Mouse (Mus musculus): ENCODE measurements around the gene Tbc1d22a.
"Not testable (repeated sequence)": the region's sequence is repeated elsewhere in the genome, so short reads cannot be mapped to it uniquely, and the experiment has no call there.

Gene Tbc1d22a

DNA sequence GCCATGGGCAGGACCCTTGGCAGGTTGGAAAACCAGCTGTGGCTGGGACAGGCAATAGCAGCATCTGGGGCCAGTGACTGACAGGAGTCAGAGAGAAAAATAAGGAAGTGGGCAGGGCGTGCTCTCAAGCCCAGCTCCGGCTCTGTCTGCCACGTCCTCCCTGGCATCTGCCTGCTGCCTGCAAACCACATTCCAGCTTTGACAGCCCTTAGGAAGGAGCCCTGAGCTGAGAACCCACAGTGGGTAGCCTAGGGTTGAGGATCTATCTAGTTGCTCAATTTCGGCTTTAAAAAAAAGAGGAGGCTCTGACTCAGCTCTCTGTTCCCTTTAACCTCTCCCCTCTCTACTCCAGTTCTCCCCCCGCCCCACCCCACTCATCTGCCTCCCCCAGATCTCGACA, 11.6 kb upstream of the Tbc1d22a start:
- DNase-seq (ENCODE audit: extremely low spot score, low spot score), result no peak

DNA sequence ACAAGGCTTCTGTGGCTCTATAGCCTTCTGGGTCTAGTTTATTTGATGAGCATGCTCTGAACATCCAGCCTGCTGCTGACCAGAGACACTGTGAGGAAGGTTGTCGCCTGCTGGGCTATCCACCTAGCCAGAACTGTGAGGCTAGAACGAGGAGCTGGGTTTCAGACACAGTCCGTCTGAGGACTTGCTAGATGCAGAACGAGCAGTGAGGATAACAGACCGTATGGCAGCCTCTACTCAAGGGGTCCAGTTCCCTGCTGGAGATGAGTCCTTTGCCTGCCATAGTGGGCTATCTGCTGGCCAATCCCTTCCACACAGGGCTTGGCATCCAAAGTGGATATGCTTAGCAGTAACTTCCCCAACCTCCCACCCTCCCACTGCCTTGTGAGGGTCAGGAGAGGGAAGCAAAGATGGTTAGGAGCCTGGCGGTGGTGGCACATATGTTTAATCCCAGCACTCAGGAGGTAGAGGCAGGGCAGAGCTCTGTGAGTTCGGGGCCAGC, 10.9 kb upstream of the Tbc1d22a start:
- DNase-seq (ENCODE audit: extremely low spot score, low spot score), result no peak

DNA sequence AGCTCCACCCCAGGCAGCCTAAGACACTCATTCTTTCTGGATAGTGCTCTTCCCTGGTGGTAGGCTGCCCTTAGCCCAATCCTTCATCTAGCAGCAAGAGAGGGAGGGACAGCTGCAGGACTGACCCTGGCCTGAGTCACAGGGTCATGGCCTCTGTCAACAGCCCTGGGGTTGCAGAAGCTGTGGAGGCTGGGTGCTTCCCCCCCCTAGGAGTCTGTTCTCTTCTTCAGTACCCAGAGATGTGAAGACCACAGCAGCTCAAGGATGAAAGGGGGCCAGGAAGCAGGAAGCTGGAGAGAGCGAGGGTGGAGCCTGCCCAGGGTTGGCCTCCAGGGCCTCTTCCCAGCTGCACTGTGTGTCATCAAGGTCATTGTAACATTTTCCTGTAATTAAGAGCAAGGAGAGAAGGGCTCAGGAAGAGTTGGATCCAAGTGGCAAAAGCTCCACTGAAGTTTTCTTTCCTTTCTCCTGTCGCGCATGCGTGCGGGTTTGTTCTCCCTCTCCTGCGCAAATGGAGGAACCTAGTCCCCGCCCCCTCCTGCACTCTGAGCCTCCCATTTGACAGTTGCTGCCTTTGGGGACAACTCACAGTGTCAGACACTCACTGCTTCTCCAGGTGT, 10.2 kb upstream of the Tbc1d22a start:
- no peak for DNase-seq (ENCODE audit: extremely low spot score, low spot score)

DNA sequence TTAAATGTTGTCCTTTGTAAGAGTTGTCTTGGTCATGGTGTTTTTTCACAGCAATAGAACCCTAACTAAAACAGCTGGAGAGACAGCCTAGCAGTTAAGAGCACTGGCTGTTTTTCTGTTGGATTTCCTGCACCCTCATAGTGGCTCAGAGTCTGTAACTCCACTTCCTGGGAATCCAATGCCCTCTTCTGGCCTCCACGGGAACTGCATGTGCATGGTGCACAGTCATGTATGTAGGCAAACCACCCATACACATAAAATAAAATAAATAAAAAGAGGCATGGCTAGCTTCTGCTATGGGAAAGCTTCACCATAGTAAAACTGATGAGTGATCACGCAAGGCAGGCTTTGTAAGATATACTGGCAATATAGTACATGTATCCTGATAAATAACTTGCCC, 9.0 kb upstream of the Tbc1d22a start:
- DNase-seq (ENCODE audit: extremely low spot score, low spot score), result no peak

DNA sequence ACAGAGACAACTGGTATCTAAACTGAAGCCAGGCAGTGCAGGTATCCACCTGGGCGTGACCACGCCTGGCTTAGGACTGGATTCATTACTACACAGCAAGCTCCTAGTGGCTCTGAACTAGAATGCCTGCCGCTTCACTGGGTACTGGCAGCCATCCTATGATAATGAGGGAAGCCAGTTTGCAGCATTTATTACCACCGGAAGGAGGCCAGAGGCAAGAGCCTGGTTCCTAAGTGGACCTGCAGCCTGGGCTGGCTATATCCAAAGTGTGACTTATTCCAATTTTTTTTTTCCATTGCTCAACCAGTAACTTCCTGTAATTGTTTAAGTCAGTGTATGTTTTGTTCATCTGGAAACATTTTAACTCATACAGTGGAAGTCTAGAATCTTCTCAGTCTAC, 7.9 kb upstream of the Tbc1d22a start:
- no peak for DNase-seq (ENCODE audit: extremely low spot score, low spot score)

DNA sequence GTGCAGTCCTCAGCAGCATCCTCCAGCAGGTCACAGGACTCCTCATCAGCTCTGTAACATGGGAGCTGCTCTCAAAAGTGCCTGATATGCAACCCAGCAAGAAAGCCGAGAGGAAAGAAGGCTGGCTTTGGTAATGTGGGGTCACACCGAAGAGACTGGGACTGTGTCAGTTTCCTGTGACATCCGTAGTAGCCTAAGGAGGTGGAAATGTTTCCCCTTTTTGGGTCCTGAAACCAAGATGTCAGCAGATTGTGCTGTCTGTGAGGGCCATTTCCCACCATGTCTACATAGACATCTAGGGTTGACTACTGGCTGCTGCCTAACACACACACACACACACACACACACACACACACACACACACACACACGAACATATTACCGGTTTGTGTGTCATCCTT, 2.1 kb upstream of the Tbc1d22a start:
- not testable (repeated sequence) for DNase-seq (ENCODE audit: extremely low spot score, low spot score)

DNA sequence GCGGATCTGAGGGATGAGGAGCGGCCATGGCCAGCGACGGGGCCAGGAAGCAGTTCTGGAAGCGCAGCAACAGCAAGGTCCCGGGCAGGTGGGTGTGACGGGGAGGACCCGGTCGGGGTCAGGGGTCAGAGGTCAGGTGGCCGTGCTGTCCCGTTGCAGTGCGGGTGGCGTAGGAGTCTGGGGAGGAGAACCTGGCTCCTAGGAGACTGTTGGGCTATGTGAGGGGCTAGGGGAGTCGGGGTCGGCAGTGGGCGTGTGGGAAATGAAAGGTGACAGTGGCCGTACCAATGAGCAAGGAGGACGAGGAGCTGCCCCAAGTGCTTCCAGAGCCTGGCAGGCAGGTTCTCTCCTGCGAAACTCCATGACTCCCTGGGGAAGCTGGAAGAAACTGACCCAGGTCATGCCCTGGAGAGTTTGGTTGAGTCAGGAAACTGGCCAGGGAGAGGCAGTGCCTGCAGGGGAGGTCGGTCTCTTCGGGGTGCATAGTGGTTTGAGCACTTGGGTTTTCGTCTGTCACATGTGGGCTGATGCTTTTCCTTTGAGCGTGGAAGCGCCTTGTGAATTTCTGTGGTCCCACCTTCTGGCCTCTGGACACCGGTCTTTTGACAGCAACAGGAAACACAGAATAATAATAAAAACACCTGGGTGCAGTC, 416 bp downstream of the Tbc1d22a start:
- DNase-seq (ENCODE audit: extremely low spot score, low spot score), result no peak

DNA sequence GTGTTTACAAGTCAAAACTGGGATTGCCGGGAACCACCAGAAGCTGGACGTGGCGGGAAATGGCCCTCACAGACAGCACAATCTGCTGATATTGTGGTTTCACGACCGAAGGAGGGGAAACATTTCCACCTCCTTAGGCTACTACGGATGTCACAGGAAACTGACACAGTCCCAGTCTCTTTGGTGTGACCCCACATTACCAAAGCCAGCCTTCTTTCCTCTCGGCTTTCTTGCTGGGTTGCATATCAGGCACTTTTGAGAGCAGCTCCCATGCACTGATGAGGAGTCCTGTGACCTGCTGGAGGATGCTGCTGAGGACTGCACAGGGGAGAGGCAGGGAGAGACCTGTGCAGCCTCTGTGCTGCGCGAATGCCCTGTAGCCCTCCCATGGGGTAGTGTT, 2.4 kb downstream of the Tbc1d22a start:
- not testable (repeated sequence) for DNase-seq (ENCODE audit: extremely low spot score, low spot score)

DNA sequence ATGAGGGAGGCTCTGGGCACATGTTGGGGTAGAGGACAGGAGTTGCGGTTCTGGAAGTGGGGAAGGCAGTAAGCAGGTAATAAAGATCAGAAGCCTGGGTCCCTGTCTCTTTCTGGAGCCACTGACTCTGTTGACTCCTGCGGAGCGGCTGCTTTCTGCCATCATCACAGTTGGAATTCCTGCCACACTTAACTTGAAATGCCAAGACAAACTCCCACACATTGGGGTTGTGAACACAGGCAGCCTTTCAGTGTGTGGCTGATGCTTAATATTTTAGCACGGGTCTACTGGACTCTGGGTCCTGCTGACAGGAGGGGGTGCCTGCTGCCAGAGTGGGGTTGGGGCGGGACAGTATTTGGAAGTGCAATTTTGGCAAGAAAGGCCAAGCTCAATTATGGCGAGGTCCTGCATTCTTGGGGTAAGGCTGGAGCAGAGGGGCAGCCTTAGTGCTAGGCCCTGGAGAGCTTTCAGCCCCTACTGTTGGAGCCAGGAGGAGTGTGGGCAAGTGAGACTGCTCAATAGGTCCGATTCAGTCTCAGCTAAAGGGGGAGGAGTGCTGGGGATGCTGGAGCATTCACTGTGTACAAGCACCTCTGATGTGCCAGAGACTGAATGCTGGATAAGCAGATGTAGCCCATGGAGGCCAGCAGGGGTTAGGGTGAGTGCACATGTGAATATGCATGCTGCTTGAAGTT, 5.4 kb downstream of the Tbc1d22a start:
- DNase-seq (ENCODE audit: extremely low spot score, low spot score), result no peak

DNA sequence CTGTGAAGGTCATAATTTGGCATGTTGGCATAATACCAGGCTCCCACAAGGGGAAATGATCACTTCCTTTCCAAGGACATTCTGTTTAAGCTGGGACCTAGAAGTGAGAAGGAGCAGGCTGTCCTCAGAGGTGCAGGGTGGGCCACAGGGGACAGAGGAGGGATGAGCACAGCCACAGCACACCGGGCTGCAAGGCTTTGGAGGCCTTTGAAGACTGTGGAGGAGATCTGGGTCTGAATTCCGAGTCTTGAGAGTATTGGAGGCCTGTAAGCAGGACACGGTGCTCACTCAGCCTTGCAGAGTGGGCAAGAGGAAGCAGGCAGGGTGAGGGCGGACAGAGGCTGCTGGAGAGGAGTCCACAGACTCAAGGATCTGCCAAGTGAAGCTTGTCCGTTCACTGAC, 6.0 kb downstream of the Tbc1d22a start:
- DNase-seq (ENCODE audit: extremely low spot score, low spot score), result no peak

DNA sequence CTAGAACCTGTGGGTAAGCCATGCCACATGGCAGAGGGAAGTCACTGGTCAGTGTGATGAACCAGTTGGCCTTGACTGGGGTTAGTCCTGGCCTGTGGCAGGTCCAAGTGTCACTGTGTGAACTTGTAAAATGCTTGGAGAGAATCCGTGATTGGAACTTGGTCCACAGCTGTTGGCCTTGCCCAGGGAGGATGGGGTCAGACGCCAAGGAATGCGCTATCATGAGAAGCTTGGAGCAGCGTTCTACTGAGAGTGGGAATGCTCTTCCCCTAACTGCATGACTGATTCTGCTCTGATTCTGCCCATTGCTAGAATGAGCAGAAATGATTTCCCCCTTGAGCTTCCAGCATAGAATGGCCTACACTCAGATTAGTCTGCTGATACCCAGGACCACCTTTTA, 6.5 kb downstream of the Tbc1d22a start:
- no peak for DNase-seq (ENCODE audit: extremely low spot score, low spot score)

DNA sequence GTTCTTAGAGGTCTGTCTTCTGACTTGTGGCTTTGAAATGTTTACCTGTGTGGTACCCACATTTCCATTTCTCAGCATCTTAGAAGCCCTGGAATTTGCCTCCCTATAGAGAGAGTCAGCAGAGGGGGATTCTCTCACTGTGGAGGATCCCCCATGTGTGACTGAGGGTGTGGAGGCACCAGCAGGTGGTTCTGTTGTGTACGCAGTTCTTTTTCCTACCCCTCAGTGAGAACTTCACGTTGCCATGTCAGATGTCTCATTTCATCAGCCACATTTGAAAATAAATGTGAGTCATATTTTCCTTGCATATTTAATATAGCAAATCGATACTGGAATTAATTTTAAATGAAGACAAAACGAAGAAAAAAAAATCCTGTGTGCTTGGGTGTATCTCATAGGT, 7.1 kb downstream of the Tbc1d22a start:
- no peak for DNase-seq (ENCODE audit: extremely low spot score, low spot score)

DNA sequence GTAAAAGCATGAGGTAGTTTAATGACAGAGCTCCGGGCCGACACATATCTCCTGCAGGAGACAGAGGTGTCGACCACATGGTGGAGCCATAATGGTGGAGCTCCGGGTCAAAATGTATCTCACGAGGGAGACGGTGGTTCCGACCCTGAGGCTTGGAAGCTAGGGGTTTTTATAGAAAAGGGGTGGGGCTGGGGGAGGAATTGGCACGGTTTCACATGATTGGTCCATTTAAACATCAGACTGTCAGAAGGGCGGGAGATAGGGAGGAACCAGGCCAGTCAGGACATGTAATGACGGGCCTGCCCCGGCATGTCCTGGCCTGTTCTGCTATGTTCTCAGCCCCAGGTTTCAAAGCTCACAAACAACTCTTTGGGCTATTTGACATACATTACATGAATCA, 7.6 kb downstream of the Tbc1d22a start:
- DNase-seq (ENCODE audit: extremely low spot score, low spot score), result not testable (repeated sequence)

DNA sequence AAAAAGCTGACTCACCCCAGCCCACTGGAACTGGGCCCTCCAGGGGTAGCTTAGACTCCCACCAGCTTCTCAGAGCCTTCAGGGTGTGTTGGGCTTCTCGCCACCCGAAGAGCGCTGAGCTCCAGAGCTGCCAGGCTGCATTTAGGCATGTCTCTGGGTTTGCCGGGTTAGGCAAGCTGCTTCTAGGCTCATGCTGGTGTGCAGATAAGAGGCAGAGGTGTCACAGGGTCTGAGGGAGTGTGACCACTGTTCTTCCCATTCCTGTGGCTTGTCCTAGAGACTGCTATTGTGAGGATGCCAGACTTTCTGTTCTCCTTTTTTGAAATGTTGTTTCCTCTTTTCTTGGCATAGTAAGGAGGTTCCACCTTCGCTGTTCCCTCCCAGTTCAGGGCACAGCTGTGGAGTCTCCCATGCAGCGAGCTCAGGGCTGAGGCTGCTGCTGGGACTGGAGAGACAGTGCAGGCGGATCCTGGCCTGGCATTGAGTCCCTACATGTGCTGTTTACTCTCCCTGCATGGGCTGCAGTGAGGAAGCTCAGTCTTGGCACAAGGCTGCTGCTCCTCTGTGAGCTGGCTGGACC, 10.8 kb downstream of the Tbc1d22a start:
- no peak for DNase-seq (ENCODE audit: extremely low spot score, low spot score)

DNA sequence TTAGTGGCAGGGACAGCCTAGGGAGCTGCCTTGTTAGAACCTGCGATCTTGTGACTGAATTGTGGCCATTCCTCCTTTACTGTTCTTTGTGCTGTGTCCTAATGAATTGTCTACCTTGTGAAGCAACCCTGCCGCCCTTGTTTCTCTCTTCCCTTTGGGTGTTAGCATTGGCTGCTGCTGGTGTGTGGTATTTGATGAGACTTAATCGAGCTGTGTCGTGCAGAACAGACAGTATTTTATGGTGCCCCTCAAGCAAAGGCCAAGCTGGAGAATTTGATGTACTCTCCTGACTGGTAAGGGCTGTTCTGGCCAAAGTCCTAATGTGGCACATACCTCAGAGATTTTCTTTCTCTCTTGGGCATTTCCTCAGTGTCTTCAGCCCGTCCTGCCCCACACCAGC, 12.0 kb downstream of the Tbc1d22a start:
- no peak for DNase-seq (ENCODE audit: extremely low spot score, low spot score)

DNA sequence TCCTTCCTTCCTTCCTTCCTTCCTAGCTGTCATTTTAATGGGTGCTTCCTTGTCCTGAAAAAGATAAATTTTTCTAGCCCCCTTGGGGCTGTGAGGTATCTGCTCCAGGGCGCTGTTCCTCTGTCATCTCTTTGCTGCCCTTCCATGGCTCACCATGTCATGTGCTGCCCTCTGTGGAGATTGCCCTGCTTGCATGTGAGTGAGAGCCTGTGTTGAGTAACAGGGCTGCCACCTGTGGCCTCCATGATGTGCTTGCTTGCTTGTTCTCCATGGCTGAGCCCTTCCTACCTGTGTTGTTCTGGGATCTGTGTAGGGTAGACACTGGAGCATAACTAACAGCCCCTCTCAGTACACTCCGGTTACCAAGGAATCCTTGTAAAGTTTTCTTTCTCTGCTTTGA, 12.7 kb downstream of the Tbc1d22a start:
- no peak for DNase-seq (ENCODE audit: extremely low spot score, low spot score)

DNA sequence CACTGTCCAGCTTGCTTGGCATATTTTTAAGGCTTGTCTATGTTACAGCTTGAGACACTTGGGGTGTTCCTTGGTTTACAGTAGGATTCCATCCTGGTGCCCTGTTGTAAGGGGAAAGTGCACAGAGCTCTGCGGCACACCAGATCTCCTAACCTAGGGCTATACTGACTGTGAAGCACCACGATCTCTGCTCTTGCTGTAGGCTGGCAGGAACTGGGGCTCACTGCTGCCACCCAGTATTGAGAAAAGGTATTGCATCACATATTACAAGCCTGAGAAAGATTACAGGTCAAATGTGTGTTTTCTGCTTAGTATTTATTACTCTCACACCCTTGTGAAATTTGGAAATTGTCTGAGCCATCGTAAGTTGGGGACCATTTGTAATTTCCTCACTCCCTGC, 13.9 kb downstream of the Tbc1d22a start:
- no peak for DNase-seq (ENCODE audit: extremely low spot score, low spot score)

DNA sequence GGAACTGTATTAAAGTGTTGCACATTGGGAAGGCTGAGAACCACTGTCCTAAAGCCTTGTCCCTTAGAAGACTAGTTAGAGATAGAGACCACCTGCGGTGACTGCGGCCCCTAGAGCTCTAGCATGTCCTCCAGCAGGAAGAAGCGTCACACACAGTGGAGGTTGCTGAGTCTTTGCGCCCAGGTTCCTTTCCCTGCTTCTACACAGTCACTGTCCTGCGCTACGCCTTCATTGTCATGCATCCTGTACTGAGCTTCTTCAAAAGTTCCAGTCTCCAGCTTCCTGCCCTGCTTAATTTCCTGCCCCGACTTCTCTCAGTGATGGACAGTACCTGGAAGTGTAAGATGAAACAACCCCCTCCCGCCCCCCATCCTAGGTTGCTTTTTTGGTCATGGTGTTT, 14.8 kb downstream of the Tbc1d22a start:
- no peak for DNase-seq (ENCODE audit: extremely low spot score, low spot score)

DNA sequence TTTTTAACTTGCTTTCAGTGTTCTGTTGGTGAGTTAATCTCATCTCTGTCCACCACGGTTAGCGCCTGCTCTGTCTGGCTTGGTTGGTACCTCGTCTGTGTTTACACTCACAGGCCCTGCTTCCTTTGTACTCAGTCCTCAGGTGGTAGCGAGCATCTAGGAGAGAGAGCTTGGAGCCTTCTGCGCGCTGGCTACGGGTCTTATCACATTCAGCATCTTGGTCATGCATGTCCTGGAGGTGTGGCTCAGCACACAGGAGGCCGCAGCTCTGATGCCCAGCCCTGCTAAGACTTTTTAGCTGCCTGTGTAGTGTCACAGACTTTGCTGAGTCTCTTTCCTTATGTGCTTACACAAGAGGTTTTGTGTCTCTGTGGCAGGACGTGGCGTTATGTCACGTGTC, 15.4 kb downstream of the Tbc1d22a start:
- DNase-seq (ENCODE audit: extremely low spot score, low spot score), result no peak

DNA sequence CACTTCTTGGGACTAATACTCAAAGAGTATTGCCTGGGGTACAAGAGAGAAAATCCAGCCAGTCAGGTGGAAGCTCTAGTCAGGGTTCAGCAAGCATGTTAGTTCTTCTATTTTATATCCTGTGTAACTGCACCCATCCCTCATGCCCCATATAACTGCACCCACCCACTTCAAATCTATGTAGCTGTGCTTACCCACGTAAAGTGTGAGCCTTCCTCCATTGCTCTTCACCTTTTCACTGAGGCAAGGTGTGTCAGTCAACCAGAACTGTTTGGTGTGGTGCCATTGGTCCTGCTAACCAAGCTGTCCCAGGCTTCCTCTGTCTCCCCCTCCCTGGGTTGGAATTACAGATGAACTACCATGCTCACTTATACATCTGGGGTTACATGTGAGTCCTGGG, 16.9 kb downstream of the Tbc1d22a start:
- DNase-seq (ENCODE audit: extremely low spot score, low spot score), result no peak

DNA sequence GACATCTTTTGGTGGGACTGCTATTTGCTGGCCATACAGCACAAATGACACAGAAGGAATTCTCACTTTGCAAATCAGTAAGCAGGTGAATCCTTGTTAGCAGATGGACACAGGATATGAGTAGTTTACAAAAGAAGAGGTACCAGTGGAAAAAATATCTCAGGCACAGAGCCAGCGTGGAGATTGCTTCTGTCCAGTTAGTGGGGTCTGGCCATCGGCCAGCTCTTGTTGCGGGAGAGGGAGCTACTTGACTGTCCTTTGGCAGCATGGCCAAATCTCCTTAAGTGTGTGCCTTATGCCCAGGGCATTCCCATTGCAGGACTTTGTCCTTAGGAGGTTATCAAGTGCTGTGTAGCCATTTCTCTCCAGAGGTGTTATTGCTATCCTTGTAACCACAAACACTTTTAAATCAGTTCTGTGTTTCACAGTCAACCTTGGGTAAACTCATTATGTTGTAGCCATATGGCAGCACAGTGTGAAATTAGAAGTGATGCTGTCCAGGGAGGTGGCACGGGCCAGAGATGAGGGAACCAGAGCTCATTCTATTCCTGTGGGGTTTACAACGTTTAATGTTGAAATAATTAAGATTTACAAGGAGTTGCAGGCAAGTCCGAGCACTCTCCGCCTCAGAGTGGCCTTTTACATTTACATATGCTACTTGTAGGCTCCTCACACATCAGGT, 17.7 kb downstream of the Tbc1d22a start:
- no peak for DNase-seq (ENCODE audit: extremely low spot score, low spot score)

DNA sequence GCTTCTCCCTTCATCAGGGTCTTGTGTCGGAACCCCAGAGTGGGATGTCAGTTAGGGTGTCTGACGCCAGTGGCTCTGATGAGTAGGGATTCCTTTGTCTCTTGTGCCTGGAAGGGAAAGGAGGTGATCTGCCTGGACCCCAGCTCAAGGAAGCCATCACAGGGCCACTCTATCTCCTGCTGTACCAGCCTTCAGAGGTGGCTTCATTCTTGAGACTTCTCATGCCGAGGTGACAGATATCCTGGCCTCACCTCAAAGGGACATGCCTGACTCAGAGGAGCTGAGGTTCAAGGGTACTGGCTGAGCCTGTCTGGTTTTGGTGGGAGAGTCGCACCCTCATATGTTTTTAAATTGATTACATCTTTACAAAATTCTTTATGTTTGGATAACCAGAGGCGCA, 19.7 kb downstream of the Tbc1d22a start:
- DNase-seq (ENCODE audit: extremely low spot score, low spot score), result no peak
